Mouse (Mus musculus) ES-CJ7 (cell line): ENCODE results near the gene Fastkd5.
"Not testable (repeated sequence)": the region's sequence is repeated elsewhere in the genome, so short reads cannot be mapped to it uniquely, and the experiment has no call there.

ENCODE experiments used
- DNase-seq: peaks from one replicate; pipeline ENCODE4 v3.0.0; 2011; ENCODE audit warnings: low read depth, low spot score

The Fastkd5 gene

DNA sequence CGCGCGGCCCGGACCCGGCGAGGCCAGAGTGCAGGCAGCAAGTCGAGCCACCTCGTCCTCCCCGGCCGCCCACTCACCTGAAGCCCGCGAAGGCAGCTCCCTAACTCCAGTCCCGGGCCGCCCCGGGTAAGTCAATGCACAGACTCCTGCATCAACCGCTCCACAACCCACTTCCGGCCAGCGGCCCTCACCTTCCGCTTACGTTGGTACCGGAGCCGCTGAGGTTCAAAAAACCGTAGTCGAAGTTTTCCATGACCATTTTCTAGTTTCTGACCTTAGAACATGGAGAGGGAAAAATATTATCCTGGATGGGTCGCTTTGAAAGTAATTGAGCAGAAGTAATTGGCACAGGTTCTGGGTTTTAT, at the start of gene Fastkd5, which contains the start of gene Ubox5:
Gene Fastkd5 (minus strand): TSS at position 189 of the 365 bp plus-strand sequence.
Gene Ubox5 (minus strand): TSS at position 200 of the 365 bp plus-strand sequence.
- peak; percentile 86 for DNase-seq

DNA sequence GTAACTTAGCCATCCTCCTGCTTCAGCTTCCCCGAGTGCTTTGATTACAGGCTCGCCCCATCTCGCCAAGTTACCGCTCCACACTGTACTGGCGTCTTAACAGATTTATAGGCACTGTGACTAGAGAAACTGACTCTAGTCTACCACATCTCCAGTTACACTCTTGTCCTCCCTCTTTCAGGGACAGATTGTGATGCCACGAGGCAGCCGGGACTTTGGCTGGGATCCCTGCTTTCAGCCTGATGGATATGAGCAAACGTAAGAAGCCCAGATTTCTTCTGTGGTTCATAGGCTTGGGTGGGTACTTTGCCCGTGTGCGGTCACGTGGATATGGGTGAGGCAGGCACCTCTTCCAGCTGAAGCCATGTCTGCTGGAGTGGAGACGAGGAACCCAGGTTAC, 49.3 kb upstream of the Fastkd5 start:
- DNase-seq: no peak

DNA sequence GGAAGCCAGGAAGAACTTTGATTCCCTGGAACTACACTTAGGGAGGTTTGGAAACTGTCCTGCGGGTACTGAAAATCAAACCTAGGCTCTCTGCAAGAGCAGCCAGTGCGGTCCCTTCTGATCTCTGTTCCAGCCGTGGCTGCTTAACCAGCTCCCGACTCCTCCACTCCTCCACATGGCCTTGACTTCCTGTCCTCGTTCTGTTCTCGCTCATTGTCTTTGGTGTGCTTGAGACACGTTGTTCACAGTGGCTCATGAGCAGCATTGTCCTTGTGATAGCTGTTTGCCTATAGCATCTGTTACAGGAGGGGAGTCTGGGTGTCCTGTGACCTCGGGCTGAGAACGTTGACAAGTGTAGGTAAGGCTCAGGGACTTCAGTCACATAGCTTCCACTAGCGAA, 47.4 kb upstream of the Fastkd5 start:
- no peak for DNase-seq

DNA sequence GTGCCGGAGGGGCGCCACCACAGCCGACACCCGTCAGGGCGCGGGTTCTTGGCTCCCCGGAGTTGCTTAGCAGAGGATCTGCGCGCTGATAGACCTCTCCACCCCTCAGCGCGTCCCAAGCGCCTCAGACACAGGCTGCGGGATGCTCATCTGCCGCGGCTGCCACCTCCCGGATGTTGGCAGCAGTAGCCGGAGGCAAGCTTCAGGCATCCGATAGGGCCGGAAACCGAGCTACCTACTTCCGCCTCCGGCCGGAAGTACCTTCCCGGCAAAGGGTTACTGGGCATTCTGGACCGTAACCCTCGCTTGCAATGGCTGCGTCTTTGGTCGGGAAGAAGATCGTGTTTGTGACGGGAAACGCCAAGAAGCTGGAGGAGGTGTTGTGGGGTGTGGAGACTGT, 37.7 kb upstream of the Fastkd5 start, which contains the start of gene Itpa:
Gene Itpa (plus strand): TSS at position 52 of the 400 bp plus-strand sequence.
- DNase-seq: peak; percentile 93

DNA sequence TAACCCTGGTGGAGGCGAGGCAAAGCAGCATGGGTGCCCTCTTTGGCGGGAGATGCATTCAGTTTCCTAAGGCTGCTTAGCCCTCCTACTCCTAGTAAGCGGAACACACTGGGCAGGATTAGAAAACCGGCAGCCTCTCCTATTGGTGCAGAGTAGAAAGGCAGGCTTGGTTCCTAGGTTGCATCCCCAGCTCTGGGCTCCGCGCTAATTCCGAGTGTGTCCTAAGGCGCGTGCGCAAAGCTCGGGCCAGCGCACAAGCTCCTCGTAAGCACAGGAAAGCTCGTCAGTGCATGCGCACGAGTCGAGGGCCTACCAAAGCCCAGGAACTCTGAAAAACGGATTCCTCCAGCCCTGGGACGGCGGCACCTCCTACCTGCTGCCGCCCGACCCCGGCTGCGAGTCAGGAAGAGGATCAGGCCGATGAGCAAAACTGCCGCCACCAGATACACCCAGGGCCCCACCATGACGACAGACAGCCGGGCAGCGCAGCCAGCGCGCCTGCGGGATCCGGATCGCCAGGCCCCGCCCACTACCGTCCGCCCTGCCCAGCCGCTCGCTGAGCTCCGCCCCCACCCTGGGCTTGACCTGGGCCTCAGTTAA, 34.4 kb upstream of the Fastkd5 start, which contains the start of gene Ddrgk1:
Gene Ddrgk1 (minus strand): TSS at position 558 of the 600 bp plus-strand sequence.
- DNase-seq: peak; percentile 98

DNA sequence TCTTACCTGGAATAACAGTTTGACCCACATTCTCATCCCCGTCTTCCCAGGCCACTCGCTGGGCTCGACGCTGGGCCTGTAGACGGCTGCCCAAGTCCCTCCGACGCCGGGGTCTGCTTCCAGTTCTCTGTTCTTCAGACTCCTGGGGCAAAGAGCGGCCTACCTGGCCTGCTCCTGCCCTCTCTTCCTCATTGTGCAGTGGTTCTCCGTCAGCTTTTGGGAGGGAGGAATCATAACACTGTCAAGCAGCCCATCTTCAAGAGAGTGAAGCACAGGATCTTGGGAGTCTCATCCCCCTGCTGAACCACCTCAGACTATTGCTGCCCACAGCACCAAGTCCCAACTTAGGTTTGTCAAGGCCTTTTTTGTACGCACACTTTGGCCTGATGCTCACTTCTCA, 33.5 kb upstream of the Fastkd5 start:
- DNase-seq: no peak

DNA sequence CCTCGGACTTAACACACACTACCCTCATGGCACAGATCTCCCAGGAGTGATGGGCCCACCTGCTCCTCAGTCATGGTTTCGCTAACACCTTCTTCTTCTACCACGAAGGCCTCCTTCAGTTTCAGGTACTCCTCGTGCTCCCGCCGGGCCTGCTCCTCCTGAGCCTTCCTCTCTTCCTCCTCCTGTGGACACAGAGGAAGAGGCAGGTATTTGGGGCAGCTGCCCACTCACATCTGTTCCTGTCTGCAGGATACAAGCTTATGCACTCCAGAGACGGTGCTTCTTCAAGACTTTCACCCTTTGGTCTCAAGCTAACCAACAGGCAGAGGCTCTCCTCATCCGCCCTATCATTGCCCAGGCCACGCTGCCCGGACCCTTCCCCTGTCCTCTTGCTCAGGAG, 28.7 kb upstream of the Fastkd5 start:
- DNase-seq: no peak

DNA sequence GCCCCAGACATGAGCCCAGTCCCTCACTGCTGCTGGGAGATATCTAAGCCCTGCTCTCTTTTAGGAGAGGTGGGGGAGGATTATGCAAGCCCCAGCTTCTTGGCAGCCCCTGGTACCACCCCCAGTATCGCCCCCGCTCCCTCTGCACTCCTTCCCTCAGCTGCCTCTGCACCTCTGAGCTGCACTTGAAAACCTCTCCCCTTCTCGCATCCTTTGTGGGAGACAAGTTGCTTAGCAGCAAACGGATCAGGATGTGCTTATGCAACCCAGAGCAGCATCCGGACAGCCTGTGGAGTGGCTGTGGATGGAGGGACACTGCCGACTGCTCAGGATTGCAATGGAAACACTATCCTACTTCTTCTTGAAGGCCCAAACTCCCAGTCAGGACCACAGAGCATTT, 27.7 kb upstream of the Fastkd5 start:
- no peak for DNase-seq

DNA sequence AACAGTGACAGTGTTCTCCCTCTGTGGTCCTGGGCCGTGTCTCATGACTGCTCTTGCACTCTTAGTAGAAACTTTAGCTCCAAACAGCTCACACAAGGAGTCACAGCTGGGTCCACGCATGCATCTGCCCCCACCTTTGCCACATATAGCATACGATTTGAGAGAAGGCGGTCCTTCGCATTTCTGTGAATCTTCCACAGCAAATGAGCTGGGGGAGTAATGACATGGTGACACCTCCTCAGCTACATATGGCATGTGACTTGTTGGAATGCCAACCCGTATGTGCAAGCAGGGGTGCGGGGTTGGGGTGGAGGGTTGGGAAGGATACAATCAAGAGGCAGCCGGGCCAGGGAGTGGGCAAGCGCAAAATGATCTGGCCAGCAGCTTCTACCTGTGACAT, 26.7 kb upstream of the Fastkd5 start:
- DNase-seq: no peak

DNA sequence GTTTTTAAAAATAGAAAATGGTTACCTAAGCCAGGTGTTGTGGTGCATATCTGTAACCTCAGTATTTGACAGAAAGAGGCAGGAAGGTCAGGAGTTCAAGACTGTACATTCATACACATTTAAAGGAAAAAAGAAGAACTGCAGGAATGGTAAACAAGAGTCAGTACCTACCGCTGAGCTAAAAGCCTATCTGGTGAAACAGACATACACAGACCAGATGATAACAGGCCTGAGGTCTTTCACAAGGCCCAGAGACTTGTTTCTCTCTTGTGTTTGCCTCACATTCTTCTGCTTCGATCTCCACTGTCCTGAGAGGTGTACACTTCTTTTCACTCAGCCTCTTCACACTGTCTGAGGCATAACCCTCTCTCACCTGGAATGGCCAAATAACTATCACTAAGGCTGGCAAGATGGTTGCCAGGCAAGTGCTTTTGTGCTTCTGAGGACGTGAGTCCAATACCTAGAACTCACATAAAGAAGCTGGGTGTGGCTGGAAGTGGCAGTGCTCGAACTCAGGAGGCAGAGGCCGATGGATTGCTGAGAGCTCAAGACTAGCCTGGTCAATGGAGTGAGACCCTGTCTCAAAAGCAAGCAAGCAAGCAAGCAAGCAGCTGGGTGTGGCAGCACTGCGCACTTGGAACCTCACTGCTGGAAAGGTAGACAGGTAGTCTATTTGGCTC, 26.0 kb upstream of the Fastkd5 start:
- no peak for DNase-seq

DNA sequence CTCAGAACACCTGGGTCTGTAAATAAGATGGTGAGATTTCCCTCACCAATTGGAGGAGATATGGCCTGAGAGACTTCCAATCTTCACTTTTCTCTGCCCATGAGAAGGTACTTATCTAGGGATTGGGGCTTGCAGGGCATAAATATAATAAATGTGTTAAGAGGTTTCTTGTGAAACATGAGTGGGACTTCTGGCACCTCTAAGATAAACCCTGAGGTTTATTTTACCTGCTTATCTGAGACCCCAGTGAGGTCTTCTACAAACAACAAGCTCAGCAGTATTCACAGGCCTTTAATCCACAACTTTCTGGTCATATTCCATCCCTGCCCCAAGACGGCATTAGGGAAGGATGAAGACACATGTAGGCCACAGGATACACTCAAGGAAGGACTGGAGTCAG, 23.9 kb upstream of the Fastkd5 start:
- DNase-seq: no peak

DNA sequence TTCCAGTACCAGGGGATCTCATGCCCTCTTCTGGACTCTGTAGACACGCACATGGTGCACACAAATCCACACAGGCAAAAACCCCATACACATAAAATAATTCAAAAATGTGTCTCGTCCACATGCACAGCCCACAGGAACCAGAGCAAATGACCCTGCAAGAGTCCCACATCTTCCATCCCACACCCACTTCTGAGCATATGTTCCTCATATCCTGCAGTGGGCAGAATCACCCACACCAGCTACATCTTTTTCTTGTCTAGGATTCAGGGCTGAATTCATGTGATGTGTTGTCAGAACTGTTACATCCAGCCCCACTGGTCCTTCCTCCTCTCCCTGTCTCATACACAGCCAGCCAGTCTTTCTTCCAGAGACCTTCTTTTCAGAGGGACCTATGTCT, 23.5 kb upstream of the Fastkd5 start:
- no peak for DNase-seq

DNA sequence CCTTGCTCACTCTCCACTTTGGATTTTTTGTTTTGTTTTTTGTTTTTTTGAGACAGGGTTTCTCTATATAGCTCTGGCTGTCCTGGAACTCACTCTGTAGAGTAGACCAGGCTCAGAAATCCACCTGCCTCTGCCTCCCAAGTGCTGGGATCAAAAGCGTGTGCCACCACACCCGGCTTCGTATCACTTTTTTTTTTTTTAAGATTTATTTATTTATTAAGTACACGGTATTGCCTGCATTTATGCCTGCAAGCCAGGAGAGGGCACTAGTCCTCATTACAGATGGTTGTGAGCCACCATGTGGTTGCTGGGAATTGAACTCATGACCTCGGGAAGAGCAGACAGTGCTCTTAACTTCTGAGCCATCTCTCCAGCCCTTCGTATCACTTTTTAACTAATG, 19.2 kb upstream of the Fastkd5 start:
- not testable (repeated sequence) for DNase-seq

DNA sequence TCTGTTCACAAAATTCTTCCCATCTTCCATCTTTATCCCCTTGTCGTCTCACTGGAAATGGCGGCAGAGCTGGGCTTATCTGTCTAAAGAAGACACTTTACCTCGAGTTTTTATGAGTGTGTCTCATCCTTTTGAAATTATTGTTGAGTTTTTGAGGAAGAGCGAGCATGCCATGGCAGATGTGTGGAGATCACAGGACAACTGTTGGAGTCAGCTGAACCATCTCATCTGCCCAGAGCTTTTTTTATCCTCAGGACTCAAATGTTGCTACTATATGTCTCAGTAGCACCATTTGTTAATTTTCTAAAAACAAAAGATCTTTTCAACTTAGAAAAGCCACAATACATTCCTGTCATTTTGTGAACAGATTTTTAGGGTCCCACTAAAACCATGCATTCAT, 15.4 kb upstream of the Fastkd5 start:
- no peak for DNase-seq

DNA sequence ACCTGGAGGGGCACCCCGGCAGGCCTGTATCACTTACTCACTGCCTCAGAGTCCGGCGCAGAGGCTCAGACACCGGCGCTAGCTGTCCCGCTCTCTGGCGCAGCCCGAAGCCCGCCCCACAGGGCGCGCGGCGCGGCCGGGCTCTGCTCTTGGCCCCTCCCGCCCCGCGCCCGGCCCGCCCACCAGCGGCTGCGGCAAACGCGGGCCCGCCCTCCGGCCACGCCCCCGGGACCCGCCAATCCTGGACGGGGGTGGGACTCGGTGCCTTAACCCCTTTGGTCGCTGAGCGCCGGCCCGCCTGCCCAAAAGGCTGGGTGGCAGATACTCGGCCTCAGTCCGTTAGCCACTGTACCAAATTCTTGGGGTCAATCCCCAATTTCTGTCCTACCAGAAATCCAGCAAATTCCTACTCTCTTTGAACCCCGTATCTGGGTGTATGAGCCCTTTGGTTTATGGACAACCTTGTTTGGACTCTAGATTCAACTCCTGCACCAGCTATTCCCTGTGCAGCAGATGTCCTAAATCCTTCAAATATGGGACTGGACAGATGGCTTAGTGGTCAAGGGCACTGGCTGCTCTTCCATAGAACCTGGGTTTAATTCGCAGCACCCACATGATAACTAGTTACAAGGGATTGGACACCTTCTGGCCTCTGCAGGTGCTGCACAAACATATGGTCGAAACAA, 13.0 kb upstream of the Fastkd5 start, which contains the start of gene Lzts3:
Gene Lzts3 (minus strand): TSS at position 120 of the 686 bp plus-strand sequence.
- DNase-seq: peak; percentile 77

DNA sequence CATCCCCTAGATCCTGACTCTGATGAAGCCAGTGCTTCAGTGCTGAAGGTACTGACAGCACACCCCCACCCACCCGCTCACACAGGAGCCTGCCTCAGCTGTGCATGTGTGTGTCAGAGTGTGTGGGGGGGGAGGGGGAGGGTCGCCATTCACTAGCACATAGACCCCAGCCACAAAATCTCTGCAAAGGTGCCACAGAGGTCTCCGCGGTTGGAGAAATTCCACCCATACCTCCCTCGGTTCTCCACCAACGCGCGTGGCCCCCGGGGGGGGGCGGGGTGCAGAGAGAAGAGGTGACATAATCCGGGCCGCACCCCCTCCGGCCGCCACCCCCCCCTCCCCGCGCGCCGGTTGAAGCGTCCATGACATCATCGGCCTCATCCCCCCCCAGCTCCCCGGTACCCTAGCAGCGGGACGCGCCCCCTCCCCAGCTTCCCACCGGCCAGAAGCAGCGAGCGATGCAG, 12.4 kb upstream of the Fastkd5 start:
- no peak for DNase-seq

DNA sequence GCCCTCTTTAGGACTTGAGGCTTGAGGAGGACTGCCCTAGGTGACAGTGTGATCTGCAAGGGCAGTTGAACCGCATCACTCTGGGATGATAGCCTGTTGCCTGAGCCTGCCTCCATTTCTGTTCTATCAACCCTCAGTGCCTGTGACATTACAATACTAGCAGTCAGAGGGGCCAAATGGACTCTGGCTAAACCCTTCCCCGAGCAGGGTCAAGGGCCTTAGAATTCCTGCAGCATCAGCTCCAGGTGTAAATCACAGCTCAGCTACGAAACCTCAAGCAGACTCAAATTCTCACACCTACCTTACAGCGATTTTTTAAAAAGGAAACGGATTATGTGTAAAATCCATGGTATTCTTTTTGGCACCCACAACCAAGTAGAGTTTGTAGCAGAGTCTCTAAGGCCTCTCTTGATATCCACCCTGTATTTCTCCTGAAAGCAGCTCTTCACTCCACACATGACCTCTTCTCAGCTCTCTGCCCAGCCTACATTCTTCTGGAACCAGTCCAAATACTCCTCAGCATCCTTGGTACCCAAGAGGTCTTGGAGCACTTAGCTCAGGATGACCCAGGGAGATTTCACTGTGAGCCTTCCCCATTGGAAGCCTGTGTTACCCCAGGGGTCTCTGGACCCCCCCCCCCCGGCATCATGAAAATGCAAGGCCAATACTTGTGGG, 11.7 kb upstream of the Fastkd5 start:
- no peak for DNase-seq

DNA sequence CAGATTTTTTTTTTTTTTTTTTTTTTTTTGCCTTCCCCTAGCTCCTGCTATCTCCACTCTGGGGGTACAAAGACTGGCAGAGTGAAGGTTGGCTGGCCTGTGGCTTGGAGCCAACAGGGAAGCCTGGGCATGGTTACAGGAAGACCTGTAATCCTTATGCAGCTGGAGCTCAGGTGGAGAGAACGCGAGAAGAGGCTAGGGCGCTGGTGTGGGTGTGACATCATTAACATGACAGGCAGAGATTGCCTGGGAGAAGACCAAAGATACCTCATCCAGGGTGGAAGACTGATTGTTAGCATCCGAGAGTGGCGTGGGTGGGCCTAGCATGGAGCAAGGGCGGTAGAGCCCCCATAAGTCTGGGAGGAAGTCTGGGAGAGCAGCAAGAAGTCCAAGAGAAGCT, 9.4 kb upstream of the Fastkd5 start:
- peak; percentile 51 for DNase-seq

DNA sequence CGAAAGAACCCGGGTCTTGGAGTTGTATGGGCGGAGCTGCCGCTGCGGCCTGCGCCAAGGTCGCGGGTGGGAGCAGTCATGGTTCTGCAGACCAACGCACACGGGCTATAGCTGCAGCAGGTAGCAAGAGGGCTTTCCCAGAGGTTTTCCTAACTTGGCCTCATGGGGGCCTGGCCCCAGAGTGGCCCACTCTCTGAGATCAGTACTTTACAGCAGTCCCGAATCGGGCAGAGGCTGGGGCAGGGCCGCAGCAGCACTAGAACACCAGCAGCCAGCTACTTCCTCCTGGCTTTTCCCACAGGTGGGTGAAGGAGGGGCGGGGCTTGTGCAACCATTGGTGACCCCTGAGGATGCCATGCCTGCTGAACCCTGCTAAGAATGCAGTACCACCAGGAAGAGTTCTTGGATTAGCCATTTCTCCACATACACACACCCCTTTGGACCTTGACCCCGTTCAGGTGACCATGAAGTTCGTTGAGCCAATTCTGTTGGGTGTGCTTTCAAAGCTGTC, 8.3 kb upstream of the Fastkd5 start:
- DNase-seq: peak; percentile 61

DNA sequence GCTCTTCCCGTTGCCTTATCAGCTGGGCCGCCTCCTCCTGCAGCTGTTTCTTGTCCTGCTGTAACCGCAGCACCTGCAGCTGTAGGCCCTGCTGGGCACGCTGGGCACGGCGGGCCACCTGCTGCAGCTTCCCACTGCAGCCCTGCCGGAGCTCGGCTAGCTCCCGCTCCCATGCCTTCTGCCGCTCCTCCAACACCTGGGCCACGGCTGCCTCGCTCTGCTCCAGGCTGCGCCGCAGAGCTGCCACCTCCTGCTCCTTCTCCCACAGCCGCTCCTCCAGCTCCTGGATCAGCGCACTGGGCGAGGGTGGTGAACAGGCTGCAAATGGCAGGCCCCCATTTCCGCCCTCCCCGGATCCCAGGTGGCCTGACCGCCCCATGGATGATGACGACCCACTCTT, 6.0 kb upstream of the Fastkd5 start:
- DNase-seq: no peak

DNA sequence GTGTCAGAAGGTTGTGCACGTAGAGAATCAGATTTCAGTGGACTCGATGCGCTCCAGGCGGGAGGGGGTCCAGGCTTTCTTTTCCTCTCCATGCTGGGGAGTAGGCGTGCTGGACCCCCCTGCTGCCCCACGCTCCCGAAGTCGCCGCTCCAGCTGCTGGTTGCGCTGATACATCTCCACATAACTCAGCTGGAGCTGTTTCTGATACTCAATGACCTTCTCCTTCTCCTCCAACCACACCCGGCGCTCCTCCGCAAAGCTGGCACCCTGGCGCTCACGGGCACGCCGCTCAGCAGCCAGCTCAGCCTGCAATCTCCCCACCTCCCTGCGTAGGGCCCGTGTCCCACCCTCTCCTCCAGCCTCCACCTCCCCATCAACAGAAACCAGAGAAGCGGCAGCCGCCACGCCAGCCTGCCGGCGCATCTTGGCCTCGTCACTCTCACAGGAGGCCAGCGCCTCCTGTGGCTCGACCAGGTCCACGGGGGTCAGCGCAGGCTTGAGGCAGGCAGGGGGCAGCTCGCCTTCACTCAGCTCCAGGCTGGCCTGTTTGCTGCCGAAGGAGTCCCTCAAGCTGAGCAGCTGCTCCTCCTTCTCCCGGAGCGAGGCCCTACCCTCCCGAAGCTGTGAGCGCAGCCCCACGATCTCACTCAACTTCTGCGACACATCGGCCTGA, 5.0 kb upstream of the Fastkd5 start:
- DNase-seq: no peak
